Mouse (Mus musculus) liver, adult 2 months (tissue): ENCODE data around the gene Cish.

Source experiments
- CTCF ChIP-seq: fragments of 200-500 bp; IDR thresholded peaks from 2 replicates; pipeline ENCODE4 v1.5.1; 2011; ENCODE audit warnings: low read depth, low read length, control low read depth
- POLR2A ChIP-seq: fragments of 200-500 bp; IDR thresholded peaks from 2 replicates; pipeline ENCODE4 v1.6.1; 2011; ENCODE audit warnings: low read length, control low read depth; ENCODE audit not compliant: insufficient read depth; ENCODE audit errors: extremely low read depth

DNA sequence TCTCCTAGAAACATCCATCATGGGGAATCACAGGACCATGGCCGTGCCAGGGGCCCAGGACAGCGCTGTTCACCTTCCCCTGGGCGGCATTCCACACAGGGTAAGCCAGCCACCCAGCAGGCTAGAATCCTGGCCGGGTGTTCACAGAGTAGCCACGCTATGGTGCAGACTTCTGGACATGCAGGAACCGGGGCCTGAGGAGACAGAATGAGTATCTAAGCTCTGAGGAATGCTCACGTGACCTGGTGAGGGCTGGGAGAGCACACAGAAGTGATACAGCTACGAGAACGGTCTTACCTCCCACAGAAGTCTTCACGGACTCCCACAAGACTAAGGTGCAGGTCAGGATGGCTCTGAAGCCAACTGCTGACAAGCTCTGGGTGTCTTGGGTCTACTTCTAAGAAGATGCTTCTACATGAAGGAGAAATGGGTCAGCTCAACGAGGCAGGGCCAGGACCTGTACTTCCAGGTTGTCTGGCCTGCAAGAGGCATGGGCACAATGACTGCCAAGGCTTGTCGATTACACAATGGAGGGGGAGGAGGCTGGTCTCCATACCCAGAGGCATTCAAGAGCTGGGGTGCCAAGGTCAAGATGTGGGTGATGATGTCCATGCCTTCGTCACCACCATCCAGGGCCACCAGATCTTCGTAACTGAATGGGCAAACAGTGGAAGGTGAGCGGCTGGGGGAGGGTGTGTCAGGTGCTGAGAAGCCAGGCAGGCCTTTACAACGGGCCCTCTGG, 32.2 kb downstream of the Cish start:
- TF ChIP-seq CTCF = no peak
- TF ChIP-seq POLR2A = no peak
